18 mouse cellular contexts compared by ENCODE assay signal in genomic region chr6:126963426-126963825, GRCm38 (mm10). TPM values are rescaled to one million over a fixed set of nuclear protein-coding genes. Genes with fewer than 3 reads are reported as not detected.
"Had no signal": no experiment of that assay in that cellular context is flagged by ENCODE, and none has a peak within 500 bp of the region (broad histone marks: within the 10 kb centered on the region; RNA-seq: fewer than 3 reads in every experiment).

No protein-coding gene starts in this region.

- H3K4me1 ChIP-seq: limb, embryonic 10.5 days; liver, embryonic 15.5 days; midbrain, embryonic 13.5 days; neural tube, embryonic 15.5 days had no signal

- H3K27ac ChIP-seq: left cerebral cortex, adult 2 months; limb, embryonic 10.5 days; liver, embryonic 15.5 days; midbrain, embryonic 13.5 days; neural tube, embryonic 15.5 days; stomach, postnatal 0 days had no signal

- H3K4me3 ChIP-seq: left cerebral cortex, adult 2 months; limb, embryonic 10.5 days; liver, embryonic 15.5 days; midbrain, embryonic 13.5 days; myocyte; neural tube, embryonic 15.5 days had no signal

- H3K9ac ChIP-seq: liver, embryonic 15.5 days; midbrain, embryonic 13.5 days; neural tube, embryonic 15.5 days had no signal

- H3K27me3 ChIP-seq: liver, embryonic 15.5 days; midbrain, embryonic 13.5 days; neural tube, embryonic 15.5 days had no signal

- DNase-seq: kidney, postnatal 25 days; lung, adult 2 months; lung, postnatal 36 days; right cerebral cortex, adult 18-20 months; right cerebral cortex, postnatal 25 days; thymus, postnatal 4 days had no signal

- H3K9me3 ChIP-seq: limb, embryonic 10.5 days; liver, embryonic 15.5 days; midbrain, embryonic 13.5 days; neural tube, embryonic 15.5 days had no signal

RNA-seq across cellular contexts. Expression of gene Dyrk4, which starts 41.8 kb away (rescaled TPM):
- total RNA-seq: left cerebral cortex, adult 2 months; megakaryocyte progenitor cell, adult 5-6 weeks had no signal
- polyA plus RNA-seq: limb, embryonic 10.5 days; liver, embryonic 11.5 days; liver, embryonic 15.5 days; stomach, postnatal 0 days had no signal

RNA-seq across cellular contexts. Expression of gene Fgf6, which starts 52.0 kb away (rescaled TPM):
- total RNA-seq: layer of hippocampus, postnatal 25 days; left cerebral cortex, adult 2 months; left cerebral cortex, postnatal 14 days; megakaryocyte progenitor cell, adult 5-6 weeks had no signal
- polyA plus RNA-seq: limb, embryonic 10.5 days; lung, postnatal 0 days; midbrain, embryonic 13.5 days; myocyte; stomach, postnatal 0 days had no signal
